Mouse (Mus musculus) G1E (cell line): Measurements from ENCODE around the gene Vcam1. TPM values are rescaled to one million over a fixed set of nuclear protein-coding genes. Genes with fewer than 3 reads are reported as not detected.

Source experiments
- ATAC-seq: 2 replicates; pipeline ENCODE4 v1.8.0; 2016; ENCODE audit warnings: mild to moderate bottlenecking; ENCODE audit not compliant: insufficient number of reproducible peaks, poor library complexity, low FRiP score, severe bottlenecking; ENCODE audit errors: extremely low read depth
- DNase-seq: peaks from one replicate; pipeline ENCODE4 v3.0.0; 2012; ENCODE audit warnings: low spot score
- H3K27me3 ChIP-seq: 2 replicates; pipeline ENCODE4 v1.6.1; 2012; ENCODE audit warnings: mild to moderate bottlenecking, low read length, inconsistent platforms; ENCODE audit not compliant: insufficient read depth
- H3K36me3 ChIP-seq: replicated peaks from 2 replicates; pipeline ENCODE3; 2012; ENCODE audit warnings: mild to moderate bottlenecking, inconsistent platforms
- H3K4me1 ChIP-seq: 2 replicates; pipeline ENCODE4 v1.6.1; 2012; ENCODE audit warnings: low read depth, low read length, inconsistent platforms, mixed read lengths; ENCODE audit not compliant: insufficient read depth
- H3K4me3 ChIP-seq: 2 replicates; pipeline ENCODE4 v1.5.1; 2012; ENCODE audit warnings: low read depth, mild to moderate bottlenecking, inconsistent platforms, low read length, moderate library complexity, mixed read lengths
- H3K9me3 ChIP-seq: replicated peaks from 2 replicates; pipeline ENCODE4 v1.6.1; 2012; ENCODE audit warnings: inconsistent platforms
- CTCF ChIP-seq: IDR thresholded peaks from 2 replicates; pipeline ENCODE4 v1.5.1; 2012; ENCODE audit warnings: low read depth, low read length, inconsistent platforms, mixed read lengths
- GATA1 ChIP-seq: IDR thresholded peaks from 2 replicates; pipeline ENCODE4 v1.6.1; 2012; ENCODE audit warnings: borderline replicate concordance, low read length, inconsistent platforms, mixed read lengths
- GATA2 ChIP-seq: IDR thresholded peaks from 2 replicates; pipeline ENCODE4 v1.6.1; 2012; ENCODE audit warnings: low read depth, low read length, inconsistent platforms, borderline replicate concordance
- POLR2AphosphoS5 ChIP-seq: IDR thresholded peaks from 2 replicates; pipeline ENCODE4 v1.6.1; 2012; ENCODE audit warnings: low read depth, low read length, inconsistent platforms; ENCODE audit not compliant: insufficient replicate concordance
- TAL1 ChIP-seq: conservative IDR thresholded peaks from 2 replicates; pipeline ENCODE4 v1.6.1; 2012; ENCODE audit warnings: low read depth, low read length, inconsistent platforms, mixed read lengths
- polyA plus RNA-seq: library from polyadenylated mRNA; stranded (reverse); fragments of >175 nt; gene quantifications from 2 replicates; pipeline ENCODE4 v1.2.3, GENCODE M21; 2012
- total RNA-seq, 2 experiments: library from RNA; stranded (forward) in 1 of 2; stranded (reverse) in 1 of 2; fragments of 200-1000 nt in 1 of 2; fragments of >200 nt in 1 of 2; fragmentation: Nextera tagmentation in 1 of 2; gene quantifications; 2 replicates each; pipeline ENCODE4 v1.2.3; 2014 to 2017

Gene Vcam1
- total and polyA plus RNA-seq, 3 experiments = 0.33 to 5.0 TPM; not detected in 1

DNA sequence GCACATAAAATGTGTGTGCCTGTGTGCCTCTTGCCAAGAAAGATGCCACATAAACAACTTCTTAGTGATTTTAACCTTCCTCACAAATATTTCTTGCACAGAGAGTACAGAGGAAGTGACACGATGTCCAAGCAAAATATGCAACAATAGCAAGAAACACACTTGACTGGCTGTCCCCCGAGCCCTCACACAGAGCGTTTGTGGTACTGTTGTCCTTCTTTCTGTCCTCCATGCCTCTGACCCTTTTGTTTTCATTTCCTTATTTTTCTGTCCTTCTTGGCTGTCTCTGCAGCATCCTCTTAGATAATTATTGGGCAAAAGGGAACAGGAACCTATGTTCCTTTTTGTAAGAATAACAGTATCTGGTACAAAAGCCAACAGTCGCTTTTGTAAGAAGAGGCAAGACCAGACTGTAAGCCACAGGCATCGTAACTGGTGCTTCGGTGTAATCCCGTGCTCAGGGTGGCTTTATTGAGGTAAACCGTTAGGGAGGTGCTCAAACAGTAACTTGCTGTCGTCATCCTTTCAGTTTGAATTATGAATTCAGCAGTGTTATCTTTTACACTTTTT lies 32.7 kb upstream of the Vcam1 start:
- no peak for DNase-seq
- no peak overlapping the region for H3K4me3 ChIP-seq
- no peaks in the 10 kb centered on the region for H3K27me3 ChIP-seq
- TF ChIP-seq CTCF = no peak
- TF ChIP-seq POLR2AphosphoS5 = no peak
- TF ChIP-seq GATA1 = no peak
- TF ChIP-seq TAL1 = no peak
- no peak for TF ChIP-seq GATA2
- ATAC-seq = no peak
- H3K9me3 ChIP-seq = no peaks in the 10 kb centered on the region
- no peaks in the 10 kb centered on the region for H3K36me3 ChIP-seq
- H3K4me1 ChIP-seq = no peaks in the 10 kb centered on the region

DNA sequence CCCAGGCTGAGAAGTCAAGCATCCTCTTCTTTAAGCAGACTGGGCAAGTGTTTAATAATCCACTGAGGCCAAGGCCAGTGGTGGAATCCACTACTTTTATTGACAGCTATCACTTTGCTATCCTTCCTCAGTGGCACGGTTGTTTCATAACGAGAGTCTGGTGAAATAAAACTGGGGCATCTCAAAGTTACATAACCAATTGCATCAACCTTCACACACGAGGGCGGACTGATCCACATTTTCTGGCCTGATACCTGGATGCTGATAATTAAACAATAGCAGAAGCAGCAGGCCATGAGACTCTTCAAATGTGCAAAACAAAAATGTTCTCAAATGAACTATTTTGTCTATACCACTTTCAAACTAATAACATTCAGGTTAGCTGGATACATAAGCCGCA lies 29.9 kb upstream of the Vcam1 start:
- no peak for DNase-seq
- ATAC-seq = no peak

DNA sequence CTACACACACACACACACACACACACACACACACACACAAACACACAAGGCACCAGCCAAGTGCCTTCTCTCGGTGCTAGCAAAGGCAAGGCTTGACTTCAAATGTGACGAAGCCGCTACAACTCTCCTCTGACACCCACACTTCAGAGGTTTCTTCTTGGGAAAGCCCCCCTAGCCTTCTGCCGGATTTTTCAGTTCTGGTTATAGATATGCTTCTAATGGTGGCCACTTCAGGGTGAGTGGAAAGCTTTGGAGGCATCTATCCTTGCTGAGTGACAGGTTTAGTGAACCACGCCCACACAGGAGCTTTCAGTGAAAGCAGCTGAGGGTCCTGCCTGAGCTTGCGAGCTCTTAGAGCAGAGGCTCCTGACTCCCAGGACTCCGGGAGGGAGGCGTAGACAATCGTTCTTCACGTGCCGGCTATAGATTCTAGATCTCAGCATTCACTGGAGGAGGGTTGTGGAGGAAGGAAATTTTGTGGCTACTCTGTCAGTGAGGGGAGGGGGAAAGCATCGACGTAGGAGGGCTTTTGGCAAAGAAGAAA lies 28.0 kb upstream of the Vcam1 start:
- ATAC-seq = no peak
- no peak for DNase-seq

More for the DNA sequence above, 29.9 kb upstream of the Vcam1 start:
- Histone ChIP-seq H3K9me3 (no peaks in the 10 kb centered on the region), H3K4me1 (no peaks in the 10 kb centered on the region), H3K4me3 (no peak overlapping the region), H3K27me3 (no peaks in the 10 kb centered on the region), H3K36me3 (no peaks in the 10 kb centered on the region)
- TF ChIP-seq GATA1 = no peak
- no peak for TF ChIP-seq POLR2AphosphoS5
- TF ChIP-seq CTCF = no peak
- TF ChIP-seq GATA2 = no peak
- TF ChIP-seq TAL1 = no peak

DNA sequence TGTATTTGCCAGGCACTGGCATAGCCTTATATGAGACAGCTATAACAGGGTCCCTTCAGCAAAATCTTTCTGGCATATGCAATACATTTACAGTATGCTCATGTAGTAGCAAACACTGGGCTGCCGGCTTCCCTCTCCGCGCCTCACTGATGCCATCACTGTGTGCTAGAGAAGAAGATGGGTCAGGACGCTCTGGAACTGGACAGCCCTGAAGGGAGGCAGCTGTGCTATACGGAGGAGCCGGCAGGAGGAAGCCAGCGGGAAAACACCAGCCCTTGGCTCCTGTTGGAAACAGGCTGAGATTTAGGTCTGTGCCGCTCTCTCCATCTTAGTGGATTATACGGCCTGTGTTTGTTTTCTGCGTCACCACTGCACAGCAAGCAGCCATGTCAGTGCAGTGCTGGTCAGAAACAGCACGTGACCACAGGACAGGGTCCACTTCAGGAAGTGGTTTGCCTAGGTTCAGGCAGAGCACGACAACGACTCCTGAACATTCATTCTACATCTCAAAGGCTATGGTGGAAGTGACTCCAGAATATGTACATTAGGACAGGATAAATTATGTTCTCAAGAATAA lies 20.7 kb upstream of the Vcam1 start:
- DNase-seq (no peak), ATAC-seq (no peak)
- H3K4me1 ChIP-seq = no peaks in the 10 kb centered on the region
- no peak for TF ChIP-seq POLR2AphosphoS5
- no peaks in the 10 kb centered on the region for H3K9me3 ChIP-seq
- no peaks in the 10 kb centered on the region for H3K27me3 ChIP-seq
- no peak overlapping the region for H3K4me3 ChIP-seq
- no peaks in the 10 kb centered on the region for H3K36me3 ChIP-seq

More for the DNA sequence above, 28.0 kb upstream of the Vcam1 start:
- Histone ChIP-seq H3K4me1 (no peaks in the 10 kb centered on the region), H3K36me3 (no peaks in the 10 kb centered on the region), H3K27me3 (no peaks in the 10 kb centered on the region), H3K9me3 (no peaks in the 10 kb centered on the region), H3K4me3 (no peak overlapping the region)
- TF ChIP-seq GATA1 (no peak), POLR2AphosphoS5 (no peak), CTCF (no peak), TAL1 (no peak), GATA2 (no peak)

DNA sequence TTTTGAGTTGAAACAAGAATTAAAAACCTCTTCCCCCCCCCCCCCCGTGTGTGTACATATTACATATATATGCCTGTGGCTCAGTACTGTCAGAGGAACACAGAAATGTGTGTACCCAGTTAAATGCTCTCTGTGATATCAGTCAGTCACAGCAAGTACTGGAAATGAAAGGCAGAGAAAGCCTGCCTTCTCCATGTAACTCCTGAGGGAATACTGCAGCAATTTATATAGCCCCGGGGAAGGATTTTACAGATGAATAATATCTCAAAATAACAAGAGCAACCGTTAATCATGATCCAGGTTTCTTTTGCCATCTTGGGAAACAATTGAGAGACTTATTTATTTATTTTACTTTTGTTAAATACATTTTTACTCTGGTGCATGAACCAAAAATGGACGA lies 19.6 kb upstream of the Vcam1 start:
- H3K9me3 ChIP-seq = no peaks in the 10 kb centered on the region
- H3K4me1 ChIP-seq = no peaks in the 10 kb centered on the region
- TF ChIP-seq TAL1 (no peak), POLR2AphosphoS5 (no peak), CTCF (no peak), GATA2 (no peak), GATA1 (no peak)
- no peak overlapping the region for H3K4me3 ChIP-seq
- H3K27me3 ChIP-seq = no peaks in the 10 kb centered on the region
- ATAC-seq (no peak), DNase-seq (no peak)
- H3K36me3 ChIP-seq = no peaks in the 10 kb centered on the region

DNA sequence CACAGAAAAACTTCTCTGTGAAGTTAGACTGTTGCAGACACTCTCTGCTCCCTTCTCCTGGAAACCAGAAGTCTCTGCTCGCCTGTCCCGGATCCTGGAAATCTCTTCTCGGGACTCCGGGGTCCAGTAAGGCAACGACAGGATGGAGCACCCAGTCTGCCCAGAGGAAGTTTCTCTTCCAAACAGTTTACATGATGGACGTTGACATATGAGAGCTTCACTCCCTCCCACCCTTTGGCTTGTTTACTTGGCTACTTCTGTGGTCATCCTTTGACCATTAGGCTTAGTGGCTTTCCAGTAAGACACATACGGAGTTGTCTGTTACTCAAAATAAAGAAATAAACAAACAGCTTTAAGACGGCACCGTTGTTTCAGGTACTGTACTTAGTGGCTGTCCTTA lies 19.2 kb upstream of the Vcam1 start:
- DNase-seq (no peak), ATAC-seq (no peak)
- Histone ChIP-seq H3K27me3 (no peaks in the 10 kb centered on the region), H3K4me3 (no peak overlapping the region), H3K9me3 (no peaks in the 10 kb centered on the region), H3K4me1 (no peaks in the 10 kb centered on the region), H3K36me3 (no peaks in the 10 kb centered on the region)
- TF ChIP-seq GATA2 = no peak
- TF ChIP-seq TAL1 = no peak
- no peak for TF ChIP-seq POLR2AphosphoS5
- TF ChIP-seq CTCF = no peak
- no peak for TF ChIP-seq GATA1
